Mouse (Mus musculus) erythroblast, embryonic 14.5 days (primary cell): ENCODE measurements around the gene Trappc6a.

ENCODE experiments used
- GATA1 ChIP-seq: IDR thresholded peaks from 2 replicates; pipeline ENCODE4 v1.6.1; 2012; ENCODE audit warnings: low read length, inconsistent platforms, mixed read lengths
- TAL1 ChIP-seq: IDR thresholded peaks from 3 replicates; pipeline ENCODE4 v1.6.1; 2012; ENCODE audit warnings: low read length, inconsistent platforms, mixed read lengths

- no peak for TF ChIP-seq GATA1
- TF ChIP-seq TAL1, result no peak
These were observed 41.5 kb upstream of the Trappc6a start for GRCm38 (mm10) chr7:19466602-19467145.
